Mouse (Mus musculus): ENCODE measurements around the gene Tdrd3. TPM values are rescaled to one million over a fixed set of nuclear protein-coding genes. Genes with fewer than 3 reads are reported as not detected.
A peak's percentile ranks its signal among the peaks of the same experiment; 100 is the strongest.

The Tdrd3 gene
- polyA plus RNA-seq, 1 experiment from 2014 or later = 27.0 TPM

GRCm38 (mm10) chr14:87416755-87417690 lies 584 bp downstream of the Tdrd3 start:
- WGBS = under 1% methylated on average over 82 of the region's 109 CpGs
- ATAC-seq (replicated peaks; ENCODE audit: low FRiP score, low TSS enrichment, low read depth) = peak; percentile 67

GRCm38 (mm10) chr14:87417691-87418070 lies 1.2 kb downstream of the Tdrd3 start:
- 0% methylated on average over 3 of the region's 3 CpGs for WGBS
- Histone ChIP-seq H3K9me3 (ENCODE audit: control insufficient read depth, low read length) (no peaks in the 10 kb centered on the region), H3K9ac (ENCODE audit: low read length) (peak overlapping the region; percentile 95), H3K4me1 (replicated peaks; ENCODE audit: control insufficient read depth, insufficient read depth, low read length) (peaks cover 17% of the 10 kb centered on the region), H3K4me3 (ENCODE audit: low read depth, low read length) (peak overlapping the region; percentile 78), H3K27me3 (replicated peaks; ENCODE audit: control insufficient read depth, insufficient read depth, low read length) (no peaks in the 10 kb centered on the region), H3K27ac (ENCODE audit: low read depth) (peak overlapping the region; percentile 100), H3K4me2 (ENCODE audit: low read length) (peak overlapping the region; percentile 63), H3K36me3 (ENCODE audit: control insufficient read depth, insufficient read depth, low read length) (no peaks in the 10 kb centered on the region)
- ATAC-seq (replicated peaks; ENCODE audit: low FRiP score, low TSS enrichment, low read depth) (no peak), DNase-seq (ENCODE audit: low spot score) (no peak)

More at GRCm38 (mm10) chr14:87416755-87417690, 584 bp downstream of the Tdrd3 start:
- Histone ChIP-seq H3K9ac (ENCODE audit: low read length) (peak overlapping the region; percentile 95), H3K4me1 (replicated peaks; ENCODE audit: control insufficient read depth, insufficient read depth, low read length) (peaks cover 17% of the 10 kb centered on the region), H3K4me3 (ENCODE audit: low read depth, low read length) (peak overlapping the region; percentile 78), H3K27ac (ENCODE audit: low read depth) (peak overlapping the region; percentile 100), H3K9me3 (ENCODE audit: control insufficient read depth, low read length) (no peaks in the 10 kb centered on the region), H3K36me3 (ENCODE audit: control insufficient read depth, insufficient read depth, low read length) (no peaks in the 10 kb centered on the region), H3K4me2 (ENCODE audit: low read length) (peak overlapping the region; percentile 63), H3K27me3 (replicated peaks; ENCODE audit: control insufficient read depth, insufficient read depth, low read length) (no peaks in the 10 kb centered on the region)
- peak; percentile 83 for DNase-seq (ENCODE audit: low spot score)

GRCm38 (mm10) chr14:87419740-87420139 lies 3.3 kb downstream of the Tdrd3 start:
- Histone ChIP-seq H3K4me1 (replicated peaks; ENCODE audit: control insufficient read depth, insufficient read depth, low read length) (peaks cover 17% of the 10 kb centered on the region), H3K36me3 (ENCODE audit: control insufficient read depth, insufficient read depth, low read length) (no peaks in the 10 kb centered on the region), H3K27me3 (replicated peaks; ENCODE audit: control insufficient read depth, insufficient read depth, low read length) (no peaks in the 10 kb centered on the region), H3K9ac (ENCODE audit: low read length) (no peak overlapping the region), H3K9me3 (ENCODE audit: control insufficient read depth, low read length) (no peaks in the 10 kb centered on the region), H3K27ac (ENCODE audit: low read depth) (no peak overlapping the region), H3K4me2 (ENCODE audit: low read length) (no peak overlapping the region), H3K4me3 (ENCODE audit: low read depth, low read length) (no peak overlapping the region)
- WGBS = 80% methylated on average over 2 of the region's 2 CpGs
- DNase-seq (ENCODE audit: low spot score) (no peak), ATAC-seq (replicated peaks; ENCODE audit: low FRiP score, low TSS enrichment, low read depth) (no peak)

- no peak for DNase-seq (ENCODE audit: low spot score)
- no peak overlapping the region for H3K27ac ChIP-seq (ENCODE audit: low read depth)
- no peak overlapping the region for H3K4me2 ChIP-seq (ENCODE audit: low read length)
- H3K27me3 ChIP-seq (replicated peaks; ENCODE audit: control insufficient read depth, insufficient read depth, low read length) = no peaks in the 10 kb centered on the region
- 81% methylated on average over 4 of the region's 4 CpGs for WGBS
- H3K9me3 ChIP-seq (ENCODE audit: control insufficient read depth, low read length) = no peaks in the 10 kb centered on the region
- no peak overlapping the region for H3K9ac ChIP-seq (ENCODE audit: low read length)
- ATAC-seq (replicated peaks; ENCODE audit: low FRiP score, low TSS enrichment, low read depth) = no peak
- peaks cover 17% of the 10 kb centered on the region for H3K4me1 ChIP-seq (replicated peaks; ENCODE audit: control insufficient read depth, insufficient read depth, low read length)
- H3K36me3 ChIP-seq (ENCODE audit: control insufficient read depth, insufficient read depth, low read length) = no peaks in the 10 kb centered on the region
- no peak overlapping the region for H3K4me3 ChIP-seq (ENCODE audit: low read depth, low read length)
Measured at GRCm38 (mm10) chr14:87420576-87420975, 4.1 kb downstream of the Tdrd3 start.

GRCm38 (mm10) chr14:87422432-87422831 lies 6.0 kb downstream of the Tdrd3 start:
- Histone ChIP-seq H3K9ac (ENCODE audit: low read length) (no peak overlapping the region), H3K4me1 (replicated peaks; ENCODE audit: control insufficient read depth, insufficient read depth, low read length) (peaks cover 17% of the 10 kb centered on the region), H3K27me3 (replicated peaks; ENCODE audit: control insufficient read depth, insufficient read depth, low read length) (no peaks in the 10 kb centered on the region), H3K27ac (ENCODE audit: low read depth) (no peak overlapping the region), H3K36me3 (ENCODE audit: control insufficient read depth, insufficient read depth, low read length) (no peaks in the 10 kb centered on the region), H3K4me3 (ENCODE audit: low read depth, low read length) (no peak overlapping the region), H3K4me2 (ENCODE audit: low read length) (no peak overlapping the region), H3K9me3 (ENCODE audit: control insufficient read depth, low read length) (no peaks in the 10 kb centered on the region)
- ATAC-seq (replicated peaks; ENCODE audit: low FRiP score, low TSS enrichment, low read depth) = no peak
- 76% methylated on average over 3 of the region's 3 CpGs for WGBS
- DNase-seq (ENCODE audit: low spot score) = no peak

- Histone ChIP-seq H3K4me2 (ENCODE audit: low read length) (no peak overlapping the region), H3K9me3 (ENCODE audit: control insufficient read depth, low read length) (no peaks in the 10 kb centered on the region), H3K9ac (ENCODE audit: low read length) (no peak overlapping the region), H3K27me3 (replicated peaks; ENCODE audit: control insufficient read depth, insufficient read depth, low read length) (no peaks in the 10 kb centered on the region), H3K4me1 (replicated peaks; ENCODE audit: control insufficient read depth, insufficient read depth, low read length) (no peaks in the 10 kb centered on the region), H3K27ac (ENCODE audit: low read depth) (no peak overlapping the region), H3K36me3 (ENCODE audit: control insufficient read depth, insufficient read depth, low read length) (no peaks in the 10 kb centered on the region), H3K4me3 (ENCODE audit: low read depth, low read length) (no peak overlapping the region)
- DNase-seq (ENCODE audit: low spot score) = no peak
- WGBS = 55% methylated on average over 7 of the region's 7 CpGs
- ATAC-seq (replicated peaks; ENCODE audit: low FRiP score, low TSS enrichment, low read depth) = no peak
Measured at GRCm38 (mm10) chr14:87426297-87426922, 10.0 kb downstream of the Tdrd3 start.

GRCm38 (mm10) chr14:87427032-87427431 lies 10.6 kb downstream of the Tdrd3 start:
- no peaks in the 10 kb centered on the region for H3K9me3 ChIP-seq (ENCODE audit: control insufficient read depth, low read length)
- H3K4me2 ChIP-seq (ENCODE audit: low read length) = no peak overlapping the region
- no peaks in the 10 kb centered on the region for H3K27me3 ChIP-seq (replicated peaks; ENCODE audit: control insufficient read depth, insufficient read depth, low read length)
- 89% methylated on average over 4 of the region's 4 CpGs for WGBS
- ATAC-seq (replicated peaks; ENCODE audit: low FRiP score, low TSS enrichment, low read depth) (no peak), DNase-seq (ENCODE audit: low spot score) (no peak)
- no peaks in the 10 kb centered on the region for H3K36me3 ChIP-seq (ENCODE audit: control insufficient read depth, insufficient read depth, low read length)
- no peak overlapping the region for H3K27ac ChIP-seq (ENCODE audit: low read depth)
- H3K4me1 ChIP-seq (replicated peaks; ENCODE audit: control insufficient read depth, insufficient read depth, low read length) = no peaks in the 10 kb centered on the region
- no peak overlapping the region for H3K4me3 ChIP-seq (ENCODE audit: low read depth, low read length)
- H3K9ac ChIP-seq (ENCODE audit: low read length) = no peak overlapping the region

- WGBS = 89% methylated on average over 5 of the region's 5 CpGs
- Histone ChIP-seq H3K27me3 (replicated peaks; ENCODE audit: control insufficient read depth, insufficient read depth, low read length) (no peaks in the 10 kb centered on the region), H3K27ac (ENCODE audit: low read depth) (no peak overlapping the region), H3K4me3 (ENCODE audit: low read depth, low read length) (no peak overlapping the region), H3K4me2 (ENCODE audit: low read length) (no peak overlapping the region), H3K36me3 (ENCODE audit: control insufficient read depth, insufficient read depth, low read length) (no peaks in the 10 kb centered on the region), H3K9me3 (ENCODE audit: control insufficient read depth, low read length) (no peaks in the 10 kb centered on the region), H3K4me1 (replicated peaks; ENCODE audit: control insufficient read depth, insufficient read depth, low read length) (no peaks in the 10 kb centered on the region), H3K9ac (ENCODE audit: low read length) (no peak overlapping the region)
- DNase-seq (ENCODE audit: low spot score) (no peak), ATAC-seq (replicated peaks; ENCODE audit: low FRiP score, low TSS enrichment, low read depth) (no peak)
Measured at GRCm38 (mm10) chr14:87427659-87428289, 11.3 kb downstream of the Tdrd3 start.

All from intestine, embryonic 14.5 days (tissue).